Mouse (Mus musculus) lung, embryonic 16.5 days (tissue): ENCODE measurements around the gene Xbp1. TPM values are rescaled to one million over a fixed set of nuclear protein-coding genes. Genes with fewer than 3 reads are reported as not detected.

ENCODE experiments used
- ATAC-seq: fragments of 200-750 bp; cut with Nextera tagmentation; 2 replicates; pipeline ENCODE4 v1.8.0; 2017; ENCODE audit warnings: low read depth, mild to moderate bottlenecking, moderate library complexity
- H3K27ac ChIP-seq: fragments of 300-500 bp; sonication (generic); 2 replicates; pipeline ENCODE4 v1.5.1; 2014; ENCODE audit warnings: mild to moderate bottlenecking, control low read depth, low read length
- H3K27me3 ChIP-seq: fragments of 300-500 bp; sonication (generic); 2 replicates; pipeline ENCODE4 v1.6.1; 2014; ENCODE audit warnings: low read depth, low read length, mixed read lengths; ENCODE audit not compliant: control insufficient read depth, insufficient read depth
- H3K36me3 ChIP-seq: fragments of 300-500 bp; sonication (generic); 2 replicates; pipeline ENCODE4 v1.6.1; 2014; ENCODE audit warnings: low read length; ENCODE audit not compliant: control insufficient read depth, insufficient read depth
- H3K4me1 ChIP-seq: fragments of 300-500 bp; sonication (generic); replicated peaks from 2 replicates; pipeline ENCODE4 v1.6.1; 2014; ENCODE audit warnings: low read length, mixed read lengths; ENCODE audit not compliant: control insufficient read depth, insufficient read depth
- H3K4me2 ChIP-seq: fragments of 300-500 bp; sonication (generic); 2 replicates; pipeline ENCODE4 v1.6.1; 2014; ENCODE audit warnings: low read depth, low read length, control low read depth
- H3K4me3 ChIP-seq: fragments of 300-500 bp; sonication (generic); 2 replicates; pipeline ENCODE4 v1.5.1; 2014; ENCODE audit warnings: mild to moderate bottlenecking, low read length, control low read depth
- H3K9ac ChIP-seq: fragments of 300-500 bp; sonication (generic); 2 replicates; pipeline ENCODE4 v1.6.1; 2014; ENCODE audit warnings: low read length, control low read depth
- H3K9me3 ChIP-seq: fragments of 300-500 bp; sonication (generic); 2 replicates; pipeline ENCODE4 v1.6.1; 2016; ENCODE audit warnings: low read length; ENCODE audit not compliant: control insufficient read depth
- WGBS: fragments of 180-500 bp; shearing (Covaris S2); extraction: QIAGEN DNeasy Blood & Tissue Kit; methylation state at CpG from one replicate; pipeline ENCODE4 v1.1.7; 2014; 5-methylcytosine and 5-hydroxymethylcytosine counted together
- polyA plus RNA-seq: library from polyadenylated mRNA; unstranded; fragments of >200 nt; fragmentation: Nextera tagmentation; extraction: Ambion mirVana; gene quantifications from 2 replicates; pipeline ENCODE4 v1.2.1, GENCODE M21; 2015

Xbp1 gene
- polyA plus RNA-seq, 1 experiment from 2014 or later: 201 TPM

GRCm38 (mm10) chr11:5569474-5569873 lies 49.0 kb downstream of the Xbp1 start, which contains the start of gene Ankrd36:
Ankrd36 (plus strand) TSS chr11:5569684.
- Histone ChIP-seq H3K4me1 (no peaks in the 10 kb centered on the region), H3K27me3 (no peaks in the 10 kb centered on the region), H3K9ac (no peak within 1 kb of the TSS), H3K9me3 (no peaks in the 10 kb centered on the region), H3K36me3 (no peaks in the 10 kb centered on the region), H3K4me2 (no peak within 1 kb of the TSS), H3K4me3 (no peak within 1 kb of the TSS), H3K27ac (no peak within 1 kb of the TSS)
- ATAC-seq: no peak
- WGBS: 73% methylated on average over 12 of the region's 12 CpGs

GRCm38 (mm10) chr11:5571856-5572255 lies 51.4 kb downstream of the Xbp1 start:
- no peaks in the 10 kb centered on the region for H3K9me3 ChIP-seq
- H3K36me3 ChIP-seq: no peaks in the 10 kb centered on the region
- no peak overlapping the region for H3K4me3 ChIP-seq
- no peak overlapping the region for H3K27ac ChIP-seq
- no peak overlapping the region for H3K9ac ChIP-seq
- H3K4me1 ChIP-seq: no peaks in the 10 kb centered on the region
- 76% methylated on average over 4 of the region's 4 CpGs for WGBS
- H3K4me2 ChIP-seq: no peak overlapping the region
- no peaks in the 10 kb centered on the region for H3K27me3 ChIP-seq
- ATAC-seq: no peak

GRCm38 (mm10) chr11:5573821-5574220 lies 53.4 kb downstream of the Xbp1 start:
- 73% methylated on average over 2 of the region's 2 CpGs for WGBS
- H3K9me3 ChIP-seq: no peaks in the 10 kb centered on the region
- no peaks in the 10 kb centered on the region for H3K27me3 ChIP-seq
- no peak overlapping the region for H3K4me2 ChIP-seq
- no peaks in the 10 kb centered on the region for H3K36me3 ChIP-seq
- H3K27ac ChIP-seq: no peak overlapping the region
- no peaks in the 10 kb centered on the region for H3K4me1 ChIP-seq
- ATAC-seq: no peak
- H3K9ac ChIP-seq: no peak overlapping the region
- no peak overlapping the region for H3K4me3 ChIP-seq

- 55% methylated on average over 6 of the region's 6 CpGs for WGBS
- no peaks in the 10 kb centered on the region for H3K36me3 ChIP-seq
- no peak for ATAC-seq
- no peaks in the 10 kb centered on the region for H3K4me1 ChIP-seq
- no peak overlapping the region for H3K4me3 ChIP-seq
- H3K27ac ChIP-seq: no peak overlapping the region
- no peaks in the 10 kb centered on the region for H3K27me3 ChIP-seq
- H3K9ac ChIP-seq: no peak overlapping the region
- H3K4me2 ChIP-seq: no peak overlapping the region
- no peaks in the 10 kb centered on the region for H3K9me3 ChIP-seq
These were observed 54.6 kb downstream of the Xbp1 start for GRCm38 (mm10) chr11:5575046-5575445.

Other genes starting within 250 kb of the Xbp1 start
- gene Znrf3, start 75.8 kb upstream of the Xbp1 start, polyA plus RNA-seq: 15.9 and 17.2 TPM in 2 replicates
- 18.0 and 18.6 TPM in 2 replicates for gene Ccdc117, start 21.5 kb downstream of the Xbp1 start, polyA plus RNA-seq
- gene Ankrd36, start 49.0 kb downstream of the Xbp1 start, polyA plus RNA-seq: 0.04 TPM in 1 of 2 replicates, not detected in the other
- gene Mrps24, start 195.0 kb downstream of the Xbp1 start, polyA plus RNA-seq: 180 TPM in 2 replicates
- 26.0 and 26.7 TPM in 2 replicates for gene Urgcp, start 241.7 kb downstream of the Xbp1 start, polyA plus RNA-seq